Mouse (Mus musculus) gastrocnemius, postnatal 25 days (tissue): ENCODE results near the gene S100a11. TPM values are rescaled to one million over a fixed set of nuclear protein-coding genes. Genes with fewer than 3 reads are reported as not detected.
A peak's percentile ranks its signal among the peaks of the same experiment; 100 is the strongest.
"Not testable (repeated sequence)": the region's sequence is repeated elsewhere in the genome, so short reads cannot be mapped to it uniquely, and the experiment has no call there.

Experiments
- DNase-seq: peaks from one replicate; pipeline ENCODE4 v3.0.0; 2022
- long read RNA-seq, 2 experiments: library from polyadenylated mRNA; stranded (forward); transcript quantifications; one replicate each; pipeline ENCODE4 v2.0.0; 2021
- total RNA-seq, 2 experiments: library from RNA; stranded (reverse); gene quantifications; 1 replicate in 1 of 2; 2 replicates in 1 of 2; pipeline ENCODE4 v1.2.3; 2021

S100a11 gene
- total RNA-seq: 10 to 100 TPM; 50.6 to 90.7 TPM
- long read RNA-seq, experiment 1, transcript S100a11-201 (3 exons, 511 nt): major isoform, 32 of 34 reads
- long read RNA-seq, experiment 1, partial matches to known transcripts: 1 of 34 reads
- long read RNA-seq, experiment 1, other reads (novel, unspliced or antisense): 1 of 34 reads
- long read RNA-seq, experiment 2, transcript S100a11-201 (3 exons, 511 nt): major isoform, 25 of 28 reads
- long read RNA-seq, experiment 2, partial matches to known transcripts: 2 of 28 reads
- long read RNA-seq, experiment 2, other reads (novel, unspliced or antisense): 1 of 28 reads

GRCm38 (mm10) chr3:93520330-93521193 lies at the start of gene S100a11:
S100a11 (plus strand) TSS chr3:93520488.
- peak; percentile 54 for DNase-seq

GRCm38 (mm10) chr3:93480053-93480452 lies 40.2 kb upstream of the S100a11 start:
- no peak for DNase-seq

- DNase-seq: no peak
Observed at GRCm38 (mm10) chr3:93481982-93482616, 38.2 kb upstream of the S100a11 start.

- no peak for DNase-seq
Observed at GRCm38 (mm10) chr3:93485611-93486010, 34.7 kb upstream of the S100a11 start.

- DNase-seq: no peak
Observed at GRCm38 (mm10) chr3:93488541-93488940, 31.7 kb upstream of the S100a11 start.

GRCm38 (mm10) chr3:93492176-93492575 lies 28.1 kb upstream of the S100a11 start:
- DNase-seq: no peak

GRCm38 (mm10) chr3:93493992-93494391 lies 26.3 kb upstream of the S100a11 start:
- DNase-seq: peak; percentile 5

GRCm38 (mm10) chr3:93494774-93495173 lies 25.5 kb upstream of the S100a11 start:
- not testable (repeated sequence) for DNase-seq

GRCm38 (mm10) chr3:93497131-93497530 lies 23.2 kb upstream of the S100a11 start:
- DNase-seq: no peak

GRCm38 (mm10) chr3:93499129-93499528 lies 21.2 kb upstream of the S100a11 start:
- DNase-seq: no peak

GRCm38 (mm10) chr3:93504536-93505189 lies 15.6 kb upstream of the S100a11 start:
- DNase-seq: no peak

- DNase-seq: peak; percentile 45
Observed at GRCm38 (mm10) chr3:93505960-93506863, 14.1 kb upstream of the S100a11 start.

GRCm38 (mm10) chr3:93506881-93507325 lies 13.4 kb upstream of the S100a11 start:
- DNase-seq: no peak

- DNase-seq: no peak
Observed at GRCm38 (mm10) chr3:93509301-93509700, 11.0 kb upstream of the S100a11 start.

GRCm38 (mm10) chr3:93511036-93511435 lies 9.3 kb upstream of the S100a11 start:
- no peak for DNase-seq

- DNase-seq: no peak
Observed at GRCm38 (mm10) chr3:93511801-93512200, 8.5 kb upstream of the S100a11 start.

GRCm38 (mm10) chr3:93512386-93513101 lies 7.7 kb upstream of the S100a11 start:
- DNase-seq: no peak

- DNase-seq: no peak
Observed at GRCm38 (mm10) chr3:93514628-93515027, 5.7 kb upstream of the S100a11 start.

- DNase-seq: no peak
Observed at GRCm38 (mm10) chr3:93517343-93517742, 2.9 kb upstream of the S100a11 start.

GRCm38 (mm10) chr3:93519856-93520329 lies 395 bp upstream of the S100a11 start:
- DNase-seq: no peak
